Mouse (Mus musculus): ENCODE data around the gene Tsc22d2. TPM values are rescaled to one million over a fixed set of nuclear protein-coding genes. Genes with fewer than 3 reads are reported as not detected.

Gene Tsc22d2
- polyA plus RNA-seq, 1 experiment = 43.5 TPM

DNA sequence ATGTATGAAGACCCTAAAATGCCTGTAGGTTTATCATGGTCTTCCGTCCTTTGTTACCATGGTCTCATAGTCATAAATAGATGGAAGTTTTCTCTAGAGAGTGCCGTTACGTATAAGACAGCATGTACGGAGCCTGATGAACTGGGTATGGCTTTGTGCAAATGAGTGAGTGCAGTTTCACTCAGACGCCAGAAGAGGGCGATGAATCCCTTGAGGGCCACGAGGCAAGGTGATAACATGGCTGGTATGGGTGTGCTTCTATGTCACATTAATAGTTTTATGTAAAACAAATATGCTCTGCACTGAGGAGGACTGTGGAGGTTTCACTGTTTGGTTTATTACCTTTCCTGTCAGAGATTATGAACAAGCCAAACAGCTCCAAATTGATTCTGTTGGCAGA, 71.4 kb downstream of the Tsc22d2 start:
- TF ChIP-seq GATA1 (IDR thresholded peaks at IDR 0.05; ENCODE audit: low read length) = no peak

DNA sequence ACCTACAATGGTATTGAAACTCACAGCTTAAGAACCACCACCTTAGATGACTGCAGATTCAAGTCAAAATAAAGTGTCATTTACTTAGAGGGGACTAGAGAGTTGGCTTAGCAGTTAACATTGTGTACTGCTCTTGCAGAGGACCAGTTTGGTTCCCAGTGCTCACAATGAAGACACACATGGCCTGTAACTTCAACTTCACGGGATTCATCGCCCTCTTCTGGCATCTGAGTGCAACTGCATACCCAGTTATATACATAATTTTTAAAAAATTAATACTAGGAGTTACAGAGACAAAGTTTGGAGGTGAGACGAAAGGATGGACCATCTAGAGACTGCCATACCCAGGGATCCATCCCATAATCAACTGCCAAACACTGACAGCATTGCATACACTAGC, 72.6 kb downstream of the Tsc22d2 start:
- TF ChIP-seq GATA1 (IDR thresholded peaks at IDR 0.05; ENCODE audit: low read length) = no peak

DNA sequence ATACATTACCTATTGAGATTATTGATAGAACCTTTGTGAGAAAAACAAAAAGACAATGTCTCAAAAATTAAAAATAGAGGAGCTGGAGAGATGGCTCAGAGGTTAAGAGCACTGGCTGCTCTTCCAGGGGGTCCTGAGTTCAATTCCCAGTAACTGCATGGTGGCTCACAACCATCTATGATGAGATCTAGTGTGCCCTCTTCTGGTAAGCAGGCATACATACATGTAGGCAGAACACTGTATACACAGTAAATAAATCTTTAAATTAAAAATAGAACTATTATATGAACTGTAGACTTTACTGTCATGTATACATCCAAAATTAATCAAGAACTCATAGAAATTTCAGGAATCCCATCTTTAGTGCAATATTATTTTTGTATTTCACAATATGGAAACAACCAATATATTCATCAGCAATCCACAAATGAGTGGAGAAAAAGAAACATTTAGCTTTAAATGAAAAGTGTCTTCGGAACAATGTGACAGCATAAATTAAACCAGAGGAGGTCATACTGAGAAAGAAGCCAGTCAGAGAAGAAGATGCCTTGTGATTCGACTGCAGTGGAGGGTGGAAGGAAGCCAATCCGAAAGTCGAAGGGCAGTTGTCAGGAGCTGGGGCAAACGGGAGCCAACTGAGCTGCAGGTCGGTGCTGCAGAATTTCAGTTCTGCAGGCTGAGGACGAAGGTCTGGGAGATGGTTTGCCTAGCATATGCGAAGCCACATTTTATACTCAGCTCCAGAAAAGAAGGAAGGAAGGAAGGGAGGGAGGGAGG, 73.7 kb downstream of the Tsc22d2 start:
- TF ChIP-seq GATA1 (IDR thresholded peaks at IDR 0.05; ENCODE audit: low read length) = no peak

DNA sequence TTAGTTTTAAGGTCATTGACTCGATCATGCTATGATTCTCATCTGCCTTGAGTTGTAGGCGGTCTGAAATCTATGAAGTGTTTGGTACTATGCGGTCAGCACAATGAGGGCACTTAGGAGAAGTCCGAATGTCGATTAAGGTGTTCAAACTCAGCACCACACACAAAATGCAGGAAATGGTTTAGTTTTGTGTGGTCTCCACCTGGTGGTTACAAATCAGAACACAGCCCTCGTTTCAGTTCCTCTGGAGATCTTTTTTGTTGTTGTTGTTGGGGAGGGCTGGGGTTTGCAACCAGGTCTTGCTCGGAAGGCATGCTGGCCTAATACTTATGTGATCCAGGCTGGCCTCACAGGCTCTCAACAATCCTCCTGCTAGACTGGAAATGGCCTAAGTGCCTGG, 76.3 kb downstream of the Tsc22d2 start:
- no peak for TF ChIP-seq GATA1 (IDR thresholded peaks at IDR 0.05; ENCODE audit: low read length)

DNA sequence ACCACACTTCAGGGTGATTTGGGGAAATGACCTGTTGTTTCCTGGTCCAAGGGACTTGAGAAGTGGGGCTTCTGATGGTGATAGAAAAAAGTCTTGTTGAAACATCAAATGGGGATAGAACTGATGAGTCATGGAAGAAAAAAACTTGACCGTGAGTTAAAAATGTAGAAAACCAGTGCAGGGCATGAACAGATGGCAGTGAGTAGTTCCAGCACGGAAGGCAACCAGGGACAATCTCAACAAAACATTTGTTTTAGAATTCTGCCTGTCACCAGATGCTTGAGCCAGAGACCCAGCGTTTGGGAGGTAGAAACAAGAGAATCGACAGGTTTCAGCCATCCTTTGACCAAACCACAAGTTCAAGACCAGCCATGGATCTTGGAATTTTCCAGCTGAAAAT, 79.1 kb downstream of the Tsc22d2 start:
- no peak for TF ChIP-seq GATA1 (IDR thresholded peaks at IDR 0.05; ENCODE audit: low read length)

DNA sequence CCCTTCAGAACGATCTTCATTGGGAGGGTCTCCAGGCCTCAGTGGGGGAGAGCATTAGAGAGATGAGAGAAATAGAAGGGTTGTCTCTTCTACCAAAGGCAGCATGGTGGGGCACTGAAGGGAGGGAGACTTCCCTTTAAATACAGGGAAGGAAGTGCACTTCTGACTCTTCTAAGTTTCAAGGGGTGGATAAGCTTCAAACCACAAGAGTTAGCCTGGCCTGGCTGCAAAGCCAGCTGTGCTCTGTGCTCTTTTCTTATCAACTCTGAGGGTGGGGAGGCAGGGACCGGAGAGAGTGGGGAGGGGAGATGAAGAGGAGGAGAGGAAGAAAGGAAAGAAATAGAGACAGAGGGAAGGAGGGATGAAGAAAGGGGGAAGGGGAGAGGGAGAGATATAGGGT, 87.4 kb downstream of the Tsc22d2 start:
- no peak for TF ChIP-seq GATA1 (IDR thresholded peaks at IDR 0.05; ENCODE audit: low read length)

DNA sequence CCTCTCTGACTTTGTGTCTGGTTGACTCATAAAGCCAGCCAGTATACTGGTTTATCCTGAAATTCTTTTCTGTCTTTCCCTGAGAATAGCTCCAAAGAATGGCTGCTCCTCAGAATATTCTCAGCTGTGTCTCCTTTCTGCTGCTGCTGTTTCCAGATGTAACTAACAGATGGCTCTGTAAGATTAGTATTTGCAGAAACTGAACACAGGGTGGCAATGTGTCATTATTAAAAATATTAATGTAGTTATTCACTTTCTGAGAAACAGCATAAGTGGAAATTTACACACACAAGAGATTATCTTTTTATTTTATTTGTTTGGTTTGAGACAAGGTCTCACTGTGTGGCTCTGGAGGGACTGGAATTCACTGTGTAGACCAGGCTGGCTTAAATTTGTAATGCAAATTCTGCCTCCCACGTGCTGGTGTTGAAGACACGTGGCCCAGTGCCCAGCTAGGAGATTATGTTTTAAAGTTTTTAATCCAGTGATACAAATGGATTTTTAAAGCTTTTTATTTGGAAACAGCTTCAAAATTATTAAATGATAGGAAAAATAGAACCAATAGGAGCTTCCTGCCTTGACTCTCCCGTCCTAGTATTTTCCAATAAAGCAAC, 89.3 kb downstream of the Tsc22d2 start:
- TF ChIP-seq GATA1 (IDR thresholded peaks at IDR 0.05; ENCODE audit: low read length) = no peak

DNA sequence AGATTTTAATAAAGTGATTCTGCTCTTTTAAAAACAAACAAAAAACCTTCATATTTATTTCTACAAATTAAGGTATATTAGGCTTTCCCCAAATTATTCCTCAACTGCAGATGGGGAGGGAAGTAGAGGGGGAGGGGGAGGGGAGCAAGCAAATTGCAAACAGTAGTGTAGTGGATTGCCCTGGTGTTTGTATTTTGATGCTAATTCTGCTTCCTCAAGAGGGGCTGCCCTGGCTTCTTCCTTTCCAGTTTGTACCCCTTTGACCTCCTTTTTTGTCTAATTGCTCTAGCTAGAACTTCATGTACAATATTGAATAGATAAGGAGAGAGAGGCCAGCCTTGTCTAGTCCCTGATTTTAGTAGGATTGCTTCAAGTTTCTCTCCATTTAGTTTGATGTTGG, 90.2 kb downstream of the Tsc22d2 start:
- no peak for TF ChIP-seq GATA1 (IDR thresholded peaks at IDR 0.05; ENCODE audit: low read length)

DNA sequence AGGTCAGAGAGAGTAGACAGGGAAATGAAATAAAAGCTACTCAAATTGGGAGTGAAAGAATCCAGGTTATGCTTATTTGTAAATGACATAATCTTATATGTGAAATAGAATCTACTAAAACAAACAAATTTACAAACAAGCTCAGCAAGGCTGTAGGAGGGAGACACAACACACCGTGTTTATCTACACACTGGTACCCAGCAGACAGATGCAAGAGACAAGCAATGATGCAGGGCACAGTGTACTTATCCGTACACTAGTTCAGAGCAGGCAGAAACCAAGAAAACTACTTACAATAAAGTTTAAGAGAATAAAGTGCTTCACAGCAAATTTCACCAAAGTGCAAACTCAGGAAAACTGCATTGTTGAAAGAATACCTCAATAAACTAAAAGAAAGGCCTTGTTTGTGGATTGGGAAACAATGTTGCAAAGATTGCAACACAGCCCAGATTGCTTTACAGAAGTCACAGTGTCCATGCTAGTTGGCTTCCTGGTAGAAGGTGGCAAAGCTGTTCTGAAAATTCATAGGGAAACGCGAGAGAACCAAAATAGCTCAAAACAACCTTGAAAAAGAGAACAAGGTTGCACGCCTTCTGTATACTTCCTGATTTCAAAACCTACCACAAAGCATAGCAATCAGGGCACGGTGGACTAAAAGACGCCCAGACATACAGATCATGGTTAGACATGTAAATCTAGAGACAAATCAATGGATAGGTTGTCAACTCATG, 93.7 kb downstream of the Tsc22d2 start:
- TF ChIP-seq GATA1 (IDR thresholded peaks at IDR 0.05; ENCODE audit: low read length) = no peak

DNA sequence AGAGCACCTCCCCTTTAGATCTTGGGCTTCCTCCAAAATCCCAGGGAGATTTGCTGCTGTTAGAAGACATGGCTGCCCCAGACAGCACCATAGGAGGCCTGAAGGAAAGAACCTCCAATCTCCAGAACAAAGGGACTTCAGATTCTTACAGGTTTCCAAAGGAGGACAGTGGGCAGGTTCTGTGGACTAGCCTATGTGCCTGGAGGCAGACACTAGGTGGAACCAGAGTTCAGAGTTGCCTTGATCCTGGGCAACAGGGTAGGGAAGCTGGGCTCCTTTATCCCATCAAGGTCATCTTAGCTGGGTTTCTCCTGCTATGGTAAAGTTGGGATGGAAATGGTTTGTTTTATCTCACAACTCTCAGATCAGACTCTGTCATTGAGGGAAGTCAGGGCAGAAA, 97.1 kb downstream of the Tsc22d2 start:
- TF ChIP-seq GATA1 (IDR thresholded peaks at IDR 0.05; ENCODE audit: low read length) = no peak

DNA sequence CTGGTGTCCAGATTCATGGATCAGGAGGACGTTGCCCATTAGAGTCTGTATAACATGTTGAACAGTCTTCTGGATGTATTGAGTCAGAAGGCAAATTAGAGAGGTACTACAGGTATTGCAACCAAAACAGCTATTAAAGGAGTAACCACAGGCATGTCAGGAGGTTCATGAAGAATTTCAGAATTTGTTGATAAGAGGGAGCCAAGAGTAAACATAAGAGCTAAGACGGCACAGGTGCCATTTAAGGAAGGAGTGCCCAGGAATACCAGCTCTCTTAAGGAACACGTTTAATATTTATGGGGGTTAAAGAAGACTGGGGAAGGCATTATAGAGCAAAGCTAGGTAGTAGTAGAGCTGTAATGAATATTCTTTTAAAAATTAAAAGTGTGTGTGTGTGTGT, 98.2 kb downstream of the Tsc22d2 start:
- TF ChIP-seq GATA1 (IDR thresholded peaks at IDR 0.05; ENCODE audit: low read length) = no peak

DNA sequence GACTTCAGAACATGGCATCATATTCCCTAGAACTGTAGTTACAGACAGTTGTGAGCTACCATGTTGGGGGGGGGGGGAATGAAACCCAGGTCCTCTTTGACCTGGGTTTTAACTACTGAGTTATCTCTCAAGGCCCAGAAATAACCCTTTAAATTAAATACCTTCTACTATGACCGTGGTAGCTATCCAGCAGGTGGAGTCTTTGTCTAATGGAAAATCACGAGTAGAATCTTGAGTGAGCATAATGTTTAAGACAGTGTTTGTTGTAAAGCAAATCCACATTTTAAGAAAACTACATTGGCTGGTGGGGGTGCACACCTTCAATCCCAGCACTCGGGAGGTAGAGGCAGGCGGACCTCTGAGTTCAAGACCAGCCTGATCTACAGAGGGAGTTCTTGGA, 99.0 kb downstream of the Tsc22d2 start:
- no peak for TF ChIP-seq GATA1 (IDR thresholded peaks at IDR 0.05; ENCODE audit: low read length)

DNA sequence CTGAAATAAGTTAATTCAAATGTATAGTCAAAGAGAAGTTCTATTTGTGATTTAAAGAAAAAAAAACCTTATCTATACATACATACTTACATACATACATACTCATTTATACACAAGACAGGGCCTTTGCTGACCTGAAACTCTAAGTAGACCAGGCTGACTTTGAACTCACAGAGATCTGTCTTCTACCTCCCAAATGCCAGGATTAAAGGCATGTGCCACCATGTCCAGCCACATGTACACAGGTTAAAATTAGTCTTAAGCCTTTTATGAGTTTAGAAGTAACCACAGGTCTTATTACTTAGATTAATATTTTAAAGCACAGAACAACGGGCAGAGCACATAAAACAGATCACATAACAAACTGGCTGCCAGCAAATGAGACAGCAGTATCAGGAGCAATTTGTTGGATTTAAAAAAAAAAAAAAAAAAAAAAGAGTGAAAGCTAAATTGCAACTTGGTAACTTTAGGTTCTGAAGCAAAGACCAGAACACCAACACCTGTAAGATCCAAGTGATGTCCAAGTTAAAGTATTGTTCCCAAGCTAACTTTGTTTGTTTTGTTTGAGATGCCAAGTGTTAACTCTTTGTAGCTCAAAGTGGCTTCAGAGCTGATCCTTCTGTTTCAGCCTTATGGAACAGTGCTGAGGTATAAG, 101.6 kb downstream of the Tsc22d2 start:
- TF ChIP-seq GATA1 (IDR thresholded peaks at IDR 0.05; ENCODE audit: low read length) = no peak

Other genes starting within 250 kb of the Tsc22d2 start
- 7.3 and 8.2 TPM in 2 replicates for gene Eif2a, start 111.1 kb downstream of the Tsc22d2 start, polyA plus RNA-seq (2012)
- 69.4 and 97.0 TPM in 2 replicates for gene Serp1, start 111.2 kb downstream of the Tsc22d2 start, polyA plus RNA-seq (2012)
- gene Selenot, start 161.9 kb downstream of the Tsc22d2 start, polyA plus RNA-seq (2012) = 29.6 and 44.1 TPM in 2 replicates
- not detected in 2 replicates for gene Erich6, start 222.5 kb downstream of the Tsc22d2 start, polyA plus RNA-seq (2012)

All from G1E-ER4 (cell line).